Mouse (Mus musculus) heart, postnatal 10 days (tissue): ENCODE measurements around the gene Timm44. TPM values are rescaled to one million over a fixed set of nuclear protein-coding genes. Genes with fewer than 3 reads are reported as not detected.

Experiments used
- total RNA-seq, 2 experiments: library from RNA; stranded (reverse); gene quantifications; 2 replicates each; pipeline ENCODE4 v1.2.3; 2021

The Timm44 gene
- total RNA-seq, 2 experiments from 2014 or later, result 107 to 112 TPM

Other genes starting within 250 kb of the Timm44 start
- gene Cd209f, start 170.1 kb downstream of the Timm44 start, total RNA-seq, result under 1 TPM in 1 of 2 experiments, not detected in 1; 0.19 TPM
- not detected for gene Cd209g, start 141.8 kb downstream of the Timm44 start, total RNA-seq
- 10 to 100 TPM; 23.6 to 24.2 TPM for gene Evi5l, start 109.3 kb downstream of the Timm44 start, total RNA-seq
- under 1 TPM in 1 of 2 experiments, not detected in 1; 0.05 TPM for gene Prr36, start 58.5 kb downstream of the Timm44 start, total RNA-seq
- gene Lrrc8e, start 49.1 kb downstream of the Timm44 start, total RNA-seq, result under 1 TPM; 0.12 to 0.42 TPM
- gene Map2k7, start 37.2 kb downstream of the Timm44 start, total RNA-seq, result 10 to 100 TPM; 66.6 to 74.1 TPM
- gene Gm49320, start 37.0 kb downstream of the Timm44 start, total RNA-seq, result under 1 TPM in 1 of 2 experiments, not detected in 1; 0.57 TPM
- gene Tgfbr3l, start 27.7 kb downstream of the Timm44 start, total RNA-seq, result 1 to 10 TPM; 4.5 to 6.7 TPM
- gene Snapc2, start 22.8 kb downstream of the Timm44 start, total RNA-seq, result 10 to 100 TPM; 16.6 to 20.5 TPM
- gene Ctxn1, start 16.6 kb downstream of the Timm44 start, total RNA-seq, result 1 to 10 TPM; 4.5 to 5.6 TPM
- gene Ccl25, start 49.3 kb upstream of the Timm44 start, total RNA-seq, result 1 to 10 TPM; 4.9 to 6.3 TPM
- 10 to 100 TPM; 71.1 to 83.2 TPM for gene Elavl1, start 49.5 kb upstream of the Timm44 start, total RNA-seq
- 10 to 100 TPM; 45.9 to 65.9 TPM for gene Cers4, start 217.1 kb upstream of the Timm44 start, total RNA-seq